17 mouse cellular contexts compared by ENCODE assay signal in genomic region chr6:146246368-146246767, GRCm38 (mm10).
"Had no signal": no experiment of that assay in that cellular context is flagged by ENCODE, and none has a peak within 500 bp of the region (broad histone marks: within the 10 kb centered on the region; RNA-seq: fewer than 3 reads in every experiment).

No protein-coding gene starts in this region.

- H3K4me2 ChIP-seq: limb, embryonic 13.5 days; liver, embryonic 13.5 days; midbrain, embryonic 12.5 days; midbrain, embryonic 15.5 days; neural tube, embryonic 13.5 days; stomach, embryonic 15.5 days had no signal

- H3K4me3 ChIP-seq: limb, embryonic 13.5 days; liver, embryonic 13.5 days; midbrain, embryonic 12.5 days; midbrain, embryonic 15.5 days; myocyte; neural tube, embryonic 13.5 days; stomach, embryonic 15.5 days had no signal

- ATAC-seq: intestine, postnatal 0 days; midbrain, embryonic 15.5 days had no signal

- H3K27ac ChIP-seq: limb, embryonic 13.5 days; liver, embryonic 13.5 days; midbrain, embryonic 12.5 days; midbrain, embryonic 15.5 days; neural tube, embryonic 13.5 days; stomach, embryonic 15.5 days had no signal

- H3K36me3 ChIP-seq: limb, embryonic 13.5 days; liver, embryonic 13.5 days; midbrain, embryonic 12.5 days; midbrain, embryonic 15.5 days; neural tube, embryonic 13.5 days; stomach, embryonic 15.5 days had no signal

- H3K4me1 ChIP-seq: midbrain, embryonic 12.5 days; neural tube, embryonic 13.5 days; stomach, embryonic 15.5 days had no signal

- H3K9ac ChIP-seq: limb, embryonic 13.5 days; liver, embryonic 13.5 days; midbrain, embryonic 12.5 days; midbrain, embryonic 15.5 days; neural tube, embryonic 13.5 days; stomach, embryonic 15.5 days had no signal

- H3K27me3 ChIP-seq: limb, embryonic 13.5 days; liver, embryonic 13.5 days; midbrain, embryonic 12.5 days; midbrain, embryonic 15.5 days; neural tube, embryonic 13.5 days; stomach, embryonic 15.5 days had no signal

- H3K9me3 ChIP-seq: limb, embryonic 13.5 days; liver, embryonic 13.5 days; midbrain, embryonic 12.5 days; midbrain, embryonic 15.5 days; stomach, embryonic 15.5 days had no signal

- DNase-seq: kidney, postnatal 4 days; left cerebral cortex, postnatal 4 days; liver, embryonic 13.5 days; lung, adult 2 months; lung, postnatal 14 days; lung, postnatal 4 days; retina, postnatal 1 day; right cerebral cortex, postnatal 25 days; spleen, adult 18-20 months; thymus, postnatal 25 days had no signal
